Mouse (Mus musculus) liver, embryonic 14.5 days (tissue): ENCODE results near the gene Gm9573.

Experiments
- CTCF ChIP-seq: IDR thresholded peaks from 2 replicates; pipeline ENCODE4 v1.5.1; 2016; ENCODE audit warnings: antibody characterized with exemption, low read depth, control low read depth
- EP300 ChIP-seq: IDR thresholded peaks from 2 replicates; pipeline ENCODE4 v1.6.1; 2016; ENCODE audit warnings: antibody characterized with exemption, low read depth

DNA sequence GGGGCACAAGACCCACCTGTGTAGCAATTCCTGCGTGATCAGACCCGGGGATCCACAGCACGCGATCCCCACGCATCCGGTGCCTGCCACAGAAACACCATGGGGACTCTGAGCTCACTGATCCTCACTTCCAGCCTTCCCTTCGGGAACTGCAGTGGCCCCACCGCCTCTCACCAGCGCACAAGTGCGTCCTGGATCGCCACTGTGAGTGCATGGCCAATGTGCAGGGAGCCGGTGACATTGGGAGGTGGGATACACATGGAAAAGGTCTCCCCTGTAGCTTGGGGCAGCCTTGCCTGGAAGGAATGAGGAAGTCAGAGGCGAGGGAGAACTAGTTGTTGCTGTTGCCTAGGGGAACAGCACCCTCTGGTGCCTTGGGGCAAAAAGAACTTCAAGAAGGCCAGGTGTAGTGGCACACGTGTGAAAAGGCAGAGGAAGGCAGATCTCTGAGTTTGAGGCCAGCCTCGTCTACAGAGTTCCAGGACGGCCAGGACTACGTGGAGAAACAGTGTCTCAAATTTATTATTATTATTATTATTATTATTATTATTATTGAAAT, 39.6 kb upstream of the Gm9573 start:
- peak; percentile 66 for TF ChIP-seq CTCF
- no peak for TF ChIP-seq EP300
